7 mouse cellular contexts compared by ENCODE assay signal in genomic region chr3:97227259-97228005, GRCm38 (mm10).
DNase-seq lines count a peak whose midpoint lies in the region; ATAC-seq and TF ChIP-seq lines count a peak whose summit lies in the region.

No protein-coding gene starts in this region.

- TF ChIP-seq POLR2A in small intestine, adult 2 months (IDR thresholded peaks at IDR 0.05; ENCODE audit: low read depth, low read length) = peak; percentile 50

- H3K9ac ChIP-seq in intestine, postnatal 0 days (ENCODE audit: low read depth, low read length) = peak overlapping the region; percentile 87
- H3K9ac ChIP-seq in midbrain, embryonic 12.5 days (replicated peaks) = peak overlapping the region; percentile 89

- H3K27ac ChIP-seq in intestine, postnatal 0 days (ENCODE audit: low read depth, low read length) = peak overlapping the region; percentile 89
- H3K27ac ChIP-seq in midbrain, embryonic 12.5 days (replicated peaks) = peak overlapping the region; percentile 97
- peak overlapping the region; percentile 50 for H3K27ac ChIP-seq in small intestine, adult 2 months (ENCODE audit: insufficient read depth, low read depth, low read length)

- WGBS in intestine, postnatal 0 days = under 1% methylated on average over 37 of the region's 79 CpGs
- 1% methylated on average over 51 of the region's 79 CpGs for WGBS in midbrain, embryonic 12.5 days
- WGBS in small intestine, adult 2 months = 2% methylated on average over 68 of the region's 79 CpGs

- peak; percentile 96 for DNase-seq in adrenal gland, adult 2 months
- peak; percentile 94 for DNase-seq in embryo, embryonic 11.5 days (ENCODE audit: low read depth, low spot score)
- peak; percentile 89 to 96 for DNase-seq in gastrocnemius, postnatal 4 days (ENCODE audit: low spot score in 2 of 2)
- DNase-seq in left cerebral cortex, postnatal 4 days = peak; percentile 99

- H3K4me3 ChIP-seq in intestine, postnatal 0 days (ENCODE audit: low read depth, low read length) = peak overlapping the region; percentile 90
- peak overlapping the region; percentile 93 for H3K4me3 ChIP-seq in midbrain, embryonic 12.5 days
- H3K4me3 ChIP-seq in small intestine, adult 2 months (ENCODE audit: low read depth, low read length) = peak overlapping the region; percentile 83

- H3K4me1 ChIP-seq in intestine, postnatal 0 days (replicated peaks; ENCODE audit: control insufficient read depth, insufficient read depth, low read length) = no peaks in the 10 kb centered on the region; the same call in 1 of the 2 replicates
- peaks cover 38% of the 10 kb centered on the region for H3K4me1 ChIP-seq in midbrain, embryonic 12.5 days
- peaks cover 7% of the 10 kb centered on the region; the same call in 1 of the 2 replicates for H3K4me1 ChIP-seq in small intestine, adult 2 months (ENCODE audit: control insufficient read depth, insufficient read depth, insufficient read length, low read length)

- no peaks in the 10 kb centered on the region for H3K27me3 ChIP-seq in intestine, postnatal 0 days (replicated peaks; ENCODE audit: control insufficient read depth, insufficient read depth, low read length)
- H3K27me3 ChIP-seq in midbrain, embryonic 12.5 days = no peaks in the 10 kb centered on the region
- H3K27me3 ChIP-seq in small intestine, adult 2 months (ENCODE audit: control insufficient read depth, insufficient read depth, low read length) = no peaks in the 10 kb centered on the region

- H3K4me2 ChIP-seq in intestine, postnatal 0 days (replicated peaks; ENCODE audit: low read depth) = peak overlapping the region; percentile 86
- peak overlapping the region; percentile 76 for H3K4me2 ChIP-seq in midbrain, embryonic 12.5 days (replicated peaks)

- H3K36me3 ChIP-seq in intestine, postnatal 0 days (ENCODE audit: control insufficient read depth, insufficient read depth) = 0 out of 2 replicates have a peak, but pooled peaks cover under 1% of the 10 kb centered on the region
- H3K36me3 ChIP-seq in midbrain, embryonic 12.5 days = peaks cover 8% of the 10 kb centered on the region
- H3K36me3 ChIP-seq in small intestine, adult 2 months (ENCODE audit: control insufficient read depth, insufficient read depth, low read length) = no peaks in the 10 kb centered on the region

- peak; percentile 92 for ATAC-seq in intestine, postnatal 0 days
- ATAC-seq in midbrain, embryonic 12.5 days (ENCODE audit: low FRiP score, low read depth) = peak; percentile 91

- H3K9me3 ChIP-seq in intestine, postnatal 0 days (ENCODE audit: control insufficient read depth) = no peaks in the 10 kb centered on the region
- no peaks in the 10 kb centered on the region for H3K9me3 ChIP-seq in midbrain, embryonic 12.5 days

- TF ChIP-seq CTCF in intestine, postnatal 0 days (IDR thresholded peaks at IDR 0.05; ENCODE audit: low read depth) = peak; percentile 37
- no peak for TF ChIP-seq CTCF in small intestine, adult 2 months (IDR thresholded peaks at IDR 0.05; ENCODE audit: extremely low read depth, insufficient read length, insufficient replicate concordance, low read depth, low read length)

- intact Hi-C loops in left cerebral cortex, postnatal 4 days (cut with DNase I) = loop anchor here (2.0 to 10.0 kb wide), 2 partner anchors 69 to 107 kb away; partner anchors contain the start of gene Bcl9

Comparison
In these comparisons a context has a peak if more than half of its experiments do, and no peak if none do; other contexts are left out.
1. Peak in every context shown above with its lines: DNase-seq, ATAC-seq, H3K4me3 ChIP-seq and H3K27ac ChIP-seq.